Mouse (Mus musculus) testis, adult 2 months (tissue): ENCODE measurements at regions not wholly inside any gene's neighbourhood (a gene's known extent, or its start where the extent isn't known, plus 50 kb on each side); places are given as distances from the start of the nearest gene placed in this dataset.

ENCODE experiments used
- H3K27ac ChIP-seq: fragments of 200-500 bp; 2 replicates; pipeline ENCODE4 v1.5.1; 2012; ENCODE audit warnings: low read depth, low read length; ENCODE audit not compliant: control insufficient read depth, insufficient read depth
- H3K27me3 ChIP-seq: fragments of 200-500 bp; 2 replicates; pipeline ENCODE4 v1.6.1; 2012; ENCODE audit warnings: mild to moderate bottlenecking, low read length, moderate library complexity; ENCODE audit not compliant: control insufficient read depth, insufficient read depth
- H3K36me3 ChIP-seq: fragments of 200-500 bp; 2 replicates; pipeline ENCODE4 v1.6.1; 2012; ENCODE audit warnings: mild to moderate bottlenecking, low read length; ENCODE audit not compliant: control insufficient read depth, insufficient read depth
- H3K4me1 ChIP-seq: fragments of 200-500 bp; 2 replicates; pipeline ENCODE4 v1.6.1; 2012; ENCODE audit warnings: low read length; ENCODE audit not compliant: control insufficient read depth, insufficient read depth
- H3K4me3 ChIP-seq: fragments of 200-500 bp; 2 replicates; pipeline ENCODE4 v1.5.1; 2012; ENCODE audit warnings: low read depth, mild to moderate bottlenecking, low read length, moderate library complexity, mixed read lengths; ENCODE audit not compliant: control insufficient read depth
- CTCF ChIP-seq: fragments of 200-500 bp; IDR thresholded peaks from 2 replicates; pipeline ENCODE4 v1.5.1; 2012; ENCODE audit warnings: low read depth, mild to moderate bottlenecking, inconsistent platforms, low read length, moderate library complexity; ENCODE audit not compliant: control insufficient read depth, insufficient read depth, insufficient replicate concordance
- POLR2A ChIP-seq: fragments of 200-500 bp; IDR thresholded peaks from 2 replicates; pipeline ENCODE4 v1.6.1; 2012; ENCODE audit warnings: low read depth, mild to moderate bottlenecking, inconsistent platforms, low read length, moderate library complexity; ENCODE audit not compliant: control insufficient read depth

GRCm38 (mm10) chr15:96031085-96031780 lies 240.6 kb downstream of the Ano6 start:
- no peaks in the 10 kb centered on the region for H3K36me3 ChIP-seq
- no peaks in the 10 kb centered on the region for H3K4me1 ChIP-seq
- no peak for TF ChIP-seq POLR2A
- no peak for TF ChIP-seq CTCF
- H3K27me3 ChIP-seq, result no peaks in the 10 kb centered on the region
- no peak overlapping the region for H3K4me3 ChIP-seq
- no peak overlapping the region for H3K27ac ChIP-seq

- Histone ChIP-seq H3K4me1 (no peaks in the 10 kb centered on the region), H3K4me3 (no peak overlapping the region)
- TF ChIP-seq POLR2A, result no peak
Measured at GRCm38 (mm10) chr15:96035273-96035672, 244.6 kb downstream of the Ano6 start.

GRCm38 (mm10) chr15:96045561-96045960 lies 241.8 kb upstream of the Arid2 start:
- TF ChIP-seq CTCF (no peak), POLR2A (no peak)
- Histone ChIP-seq H3K4me1 (no peaks in the 10 kb centered on the region), H3K4me3 (no peak overlapping the region), H3K27ac (no peak overlapping the region), H3K36me3 (no peaks in the 10 kb centered on the region), H3K27me3 (no peaks in the 10 kb centered on the region)

More at GRCm38 (mm10) chr15:96035273-96035672, 244.6 kb downstream of the Ano6 start:
- H3K27ac ChIP-seq, result no peak overlapping the region
- no peaks in the 10 kb centered on the region for H3K36me3 ChIP-seq
- H3K27me3 ChIP-seq, result no peaks in the 10 kb centered on the region

- H3K4me3 ChIP-seq, result no peak overlapping the region
- no peaks in the 10 kb centered on the region for H3K36me3 ChIP-seq
- no peak for TF ChIP-seq CTCF
- no peak for TF ChIP-seq POLR2A
- no peaks in the 10 kb centered on the region for H3K27me3 ChIP-seq
- H3K4me1 ChIP-seq, result no peaks in the 10 kb centered on the region
- H3K27ac ChIP-seq, result no peak overlapping the region
Measured at GRCm38 (mm10) chr15:96046651-96047050, 240.7 kb upstream of the Arid2 start.

GRCm38 (mm10) chr15:96050416-96050815 lies 236.9 kb upstream of the Arid2 start:
- TF ChIP-seq CTCF, result no peak
- TF ChIP-seq POLR2A, result no peak
- no peaks in the 10 kb centered on the region for H3K4me1 ChIP-seq
- no peak overlapping the region for H3K4me3 ChIP-seq
- H3K27ac ChIP-seq, result no peak overlapping the region
- no peaks in the 10 kb centered on the region for H3K36me3 ChIP-seq
- H3K27me3 ChIP-seq, result no peaks in the 10 kb centered on the region

GRCm38 (mm10) chr15:96052586-96052985 lies 234.7 kb upstream of the Arid2 start:
- Histone ChIP-seq H3K36me3 (no peaks in the 10 kb centered on the region), H3K4me1 (no peaks in the 10 kb centered on the region), H3K27ac (no peak overlapping the region), H3K4me3 (no peak overlapping the region), H3K27me3 (no peaks in the 10 kb centered on the region)
- TF ChIP-seq POLR2A (no peak), CTCF (no peak)

GRCm38 (mm10) chr15:96055361-96055760 lies 232.0 kb upstream of the Arid2 start:
- Histone ChIP-seq H3K4me1 (no peaks in the 10 kb centered on the region), H3K27me3 (no peaks in the 10 kb centered on the region), H3K4me3 (no peak overlapping the region), H3K36me3 (no peaks in the 10 kb centered on the region), H3K27ac (no peak overlapping the region)
- TF ChIP-seq POLR2A (no peak), CTCF (no peak)
